Comparison of ENCODE assay signal across 22 mouse cellular contexts in the genomic region with DNA sequence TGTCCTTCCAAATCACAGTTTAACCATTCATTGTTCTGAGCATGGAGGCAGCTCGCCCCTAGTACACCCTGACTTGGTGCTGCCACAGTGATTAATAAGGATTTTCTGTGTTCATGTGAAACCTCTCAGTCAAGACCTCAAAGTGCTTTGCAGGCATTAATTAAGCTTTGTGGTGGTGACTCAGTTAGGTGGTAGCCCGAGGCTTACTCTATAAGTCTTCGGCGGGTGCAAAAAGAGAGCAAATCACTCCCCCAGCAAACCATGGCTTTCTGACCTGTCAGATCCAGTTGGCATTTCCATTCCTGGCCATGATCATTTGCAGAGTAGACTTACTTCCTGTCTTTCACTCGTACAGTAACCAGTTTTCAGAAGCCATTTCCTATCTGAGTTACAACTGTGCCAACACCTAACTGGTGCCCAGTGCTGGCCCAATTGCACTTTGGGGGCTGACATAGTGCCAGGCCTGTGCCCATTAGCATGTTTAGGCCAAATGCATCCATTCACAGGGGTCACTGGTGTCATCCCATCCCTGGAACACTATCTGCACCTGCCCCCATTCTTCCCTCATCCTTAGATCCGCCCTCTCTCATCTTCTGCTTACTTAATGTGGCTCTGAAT.
"Had no signal": no experiment of that assay in that cellular context is flagged by ENCODE, and none has a peak within 500 bp of the region (broad histone marks: within the 10 kb centered on the region; RNA-seq: fewer than 3 reads in every experiment).

No protein-coding gene starts in this region.

- H3K9ac ChIP-seq: limb, embryonic 12.5 days; limb, embryonic 15.5 days; liver, embryonic 14.5 days; liver, postnatal 0 days; lung, embryonic 15.5 days; midbrain, embryonic 13.5 days; neural tube, embryonic 13.5 days; stomach, embryonic 15.5 days had no signal

- H3K36me3 ChIP-seq: limb, embryonic 12.5 days; limb, embryonic 15.5 days; lung, embryonic 15.5 days; midbrain, embryonic 10.5 days; neural tube, embryonic 13.5 days; stomach, embryonic 15.5 days had no signal

- H3K4me3 ChIP-seq: limb, embryonic 12.5 days; limb, embryonic 15.5 days; lung, embryonic 15.5 days; megakaryocyte, embryonic 14.5 days; midbrain, embryonic 10.5 days; midbrain, embryonic 13.5 days; myocyte; neural tube, embryonic 13.5 days; stomach, embryonic 15.5 days had no signal

- H3K4me1 ChIP-seq: limb, embryonic 15.5 days; megakaryocyte, embryonic 14.5 days had no signal

- DNase-seq: kidney, postnatal 25 days; left cerebral cortex, postnatal 4 days; liver, postnatal 0 days; lung, postnatal 10 days; lung, postnatal 36 days; retina, postnatal 1 day; right cerebral cortex, postnatal 25 days; spleen, adult 18-20 months; thymus, postnatal 25 days had no signal

- H3K9me3 ChIP-seq: limb, embryonic 12.5 days; limb, embryonic 15.5 days; lung, embryonic 15.5 days; megakaryocyte, embryonic 14.5 days; midbrain, embryonic 10.5 days; midbrain, embryonic 13.5 days; neural tube, embryonic 13.5 days; stomach, embryonic 15.5 days had no signal

- H3K4me2 ChIP-seq: limb, embryonic 12.5 days; limb, embryonic 15.5 days; liver, embryonic 11.5 days; lung, embryonic 15.5 days; midbrain, embryonic 13.5 days; neural tube, embryonic 13.5 days; stomach, embryonic 15.5 days had no signal

- H3K27ac ChIP-seq: kidney, postnatal 0 days; limb, embryonic 12.5 days; limb, embryonic 15.5 days; liver, embryonic 14.5 days; lung, embryonic 15.5 days; midbrain, embryonic 10.5 days; midbrain, embryonic 13.5 days; neural tube, embryonic 13.5 days; stomach, embryonic 15.5 days had no signal

- H3K27me3 ChIP-seq: limb, embryonic 12.5 days; limb, embryonic 15.5 days; lung, embryonic 15.5 days; midbrain, embryonic 13.5 days; neural tube, embryonic 13.5 days; stomach, embryonic 15.5 days had no signal

- ATAC-seq: liver, postnatal 0 days; midbrain, embryonic 13.5 days; midbrain, embryonic 16.5 days had no signal
